Mouse (Mus musculus) G1E (cell line): ENCODE data around the gene Aoc3.

Experiments used
- CTCF ChIP-seq: IDR thresholded peaks from 2 replicates; pipeline ENCODE4 v1.5.1; 2012; ENCODE audit warnings: low read depth, low read length, inconsistent platforms, mixed read lengths
- POLR2AphosphoS5 ChIP-seq: IDR thresholded peaks from 2 replicates; pipeline ENCODE4 v1.6.1; 2012; ENCODE audit warnings: low read depth, low read length, inconsistent platforms; ENCODE audit not compliant: insufficient replicate concordance
- TAL1 ChIP-seq: conservative IDR thresholded peaks from 2 replicates; pipeline ENCODE4 v1.6.1; 2012; ENCODE audit warnings: low read depth, low read length, inconsistent platforms, mixed read lengths

GRCm38 (mm10) chr11:101381817-101382216, 51.4 kb downstream of the Aoc3 start:
- TF ChIP-seq POLR2AphosphoS5, result no peak
- no peak for TF ChIP-seq CTCF
- TF ChIP-seq TAL1, result no peak
